Mouse (Mus musculus) midbrain, embryonic 10.5 days (tissue): ENCODE results near the gene Gp9. TPM values are rescaled to one million over a fixed set of nuclear protein-coding genes. Genes with fewer than 3 reads are reported as not detected.
"Not testable (repeated sequence)": the region's sequence is repeated elsewhere in the genome, so short reads cannot be mapped to it uniquely, and the experiment has no call there.

Source experiments
- DNase-seq: peaks from one replicate; pipeline ENCODE4 v3.0.0-alpha.2; 2017; ENCODE audit warnings: low spot score
- H3K27ac ChIP-seq: fragments of 300-500 bp; sonication (generic); replicated peaks from 2 replicates; pipeline ENCODE4 v1.5.1; 2016; ENCODE audit warnings: mild to moderate bottlenecking
- H3K27me3 ChIP-seq: fragments of 300-500 bp; sonication (generic); 2 replicates; pipeline ENCODE4 v1.6.1; 2016; ENCODE audit warnings: low read depth, mild to moderate bottlenecking; ENCODE audit not compliant: poor library complexity, severe bottlenecking
- H3K36me3 ChIP-seq: fragments of 300-500 bp; sonication (generic); 2 replicates; pipeline ENCODE4 v1.6.1; 2016; ENCODE audit warnings: mild to moderate bottlenecking, moderate library complexity
- H3K4me1 ChIP-seq: fragments of 300-500 bp; sonication (generic); 2 replicates; pipeline ENCODE4 v1.6.1; 2016
- H3K4me3 ChIP-seq: fragments of 300-500 bp; sonication (generic); 2 replicates; pipeline ENCODE4 v1.5.1; 2016; ENCODE audit warnings: mild to moderate bottlenecking, moderate library complexity
- H3K9me3 ChIP-seq: fragments of 300-500 bp; sonication (generic); replicated peaks from 2 replicates; pipeline ENCODE4 v1.6.1; 2016; ENCODE audit warnings: mild to moderate bottlenecking
- WGBS: fragments of 180-500 bp; shearing (Covaris S2); methylation state at CpG from one replicate; pipeline ENCODE4 v1.1.7; 2016; 5-methylcytosine and 5-hydroxymethylcytosine counted together
- polyA plus RNA-seq: library from polyadenylated mRNA; unstranded; fragments of >200 nt; fragmentation: Nextera tagmentation; extraction: Ambion mirVana; gene quantifications from 2 replicates; pipeline ENCODE4 v1.2.1, GENCODE M21; 2016

Gene Gp9
- polyA plus RNA-seq, 1 experiment from 2014 or later: 3.4 TPM

DNA sequence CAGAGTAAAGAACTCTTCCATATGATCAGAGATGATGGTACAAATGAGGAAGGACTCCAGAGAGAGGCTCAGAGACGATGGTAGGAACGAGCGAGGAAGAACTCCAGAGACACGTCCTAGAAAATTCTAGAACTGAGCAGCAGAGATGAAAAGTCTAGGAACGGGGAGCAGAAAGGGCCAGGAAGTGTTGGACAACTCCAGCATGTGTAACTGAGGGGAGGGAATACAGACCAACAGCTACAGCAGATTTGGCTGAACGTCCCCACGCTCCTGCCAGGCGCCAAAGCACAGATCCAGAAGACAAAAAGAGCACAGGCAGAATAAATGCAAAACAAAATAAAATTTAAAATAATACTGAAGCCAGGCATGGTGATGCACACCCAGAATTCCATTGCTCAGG, 21.0 kb upstream of the Gp9 start:
- no peak for DNase-seq

DNA sequence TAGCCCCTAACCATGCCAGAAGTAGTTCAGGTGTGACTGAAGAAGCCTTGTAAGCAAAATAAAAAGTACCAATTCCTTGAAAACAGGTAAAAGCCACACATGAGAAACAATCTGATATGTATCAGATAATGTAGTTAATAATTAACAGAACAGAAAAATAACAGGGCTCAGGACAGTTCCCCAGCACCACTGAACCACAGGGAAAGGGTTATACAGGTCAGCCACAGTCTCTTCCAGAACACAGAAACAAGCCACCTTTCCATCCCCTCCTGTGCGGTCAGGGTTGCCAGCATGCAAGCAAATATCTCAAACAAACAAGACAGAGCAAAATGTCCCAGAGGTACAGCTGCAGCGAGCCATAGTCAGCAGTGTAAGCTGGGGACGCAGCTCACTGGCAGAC, 18.5 kb upstream of the Gp9 start:
- H3K36me3 ChIP-seq: peaks cover 33% of the 10 kb centered on the region
- no peak overlapping the region for H3K4me3 ChIP-seq
- no peaks in the 10 kb centered on the region for H3K4me1 ChIP-seq
- 81% methylated on average over 3 of the region's 3 CpGs for WGBS
- no peaks in the 10 kb centered on the region for H3K27me3 ChIP-seq
- H3K27ac ChIP-seq: no peak overlapping the region
- no peak for DNase-seq
- peaks cover 4% of the 10 kb centered on the region; the same call in 1 of the 2 replicates for H3K9me3 ChIP-seq

More for the DNA sequence above, 21.0 kb upstream of the Gp9 start:
- Histone ChIP-seq H3K9me3 (peaks cover 4% of the 10 kb centered on the region; the same call in 1 of the 2 replicates), H3K4me3 (no peak overlapping the region), H3K27ac (no peak overlapping the region), H3K4me1 (peaks cover 9% of the 10 kb centered on the region), H3K36me3 (peaks cover 49% of the 10 kb centered on the region), H3K27me3 (no peaks in the 10 kb centered on the region)
- 95% methylated on average over 8 of the region's 8 CpGs for WGBS

DNA sequence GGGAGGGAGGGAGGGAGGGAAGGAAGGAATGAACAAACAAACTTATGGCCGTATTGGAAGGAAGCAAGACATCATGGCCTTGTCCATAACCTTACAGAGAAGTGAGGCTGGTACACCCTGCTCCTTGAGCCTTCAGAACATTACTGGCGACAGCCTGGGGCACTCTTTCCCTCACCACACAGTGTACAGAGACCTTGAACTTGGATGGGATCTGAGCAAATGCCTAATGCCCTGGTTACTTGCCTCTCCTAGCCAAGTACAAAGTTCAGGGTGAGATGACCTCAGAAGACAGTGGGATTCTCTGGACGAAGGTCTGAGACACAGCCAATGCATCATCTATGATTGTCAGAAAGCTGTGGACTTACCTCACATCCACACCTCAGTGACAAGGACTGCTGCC, 18.0 kb upstream of the Gp9 start:
- DNase-seq: no peak
- H3K4me3 ChIP-seq: no peak overlapping the region
- no peaks in the 10 kb centered on the region for H3K27me3 ChIP-seq
- peaks cover 4% of the 10 kb centered on the region; the same call in 1 of the 2 replicates for H3K9me3 ChIP-seq
- H3K27ac ChIP-seq: no peak overlapping the region
- H3K36me3 ChIP-seq: peaks cover 28% of the 10 kb centered on the region
- H3K4me1 ChIP-seq: no peaks in the 10 kb centered on the region
- 79% methylated on average over 3 of the region's 3 CpGs for WGBS

DNA sequence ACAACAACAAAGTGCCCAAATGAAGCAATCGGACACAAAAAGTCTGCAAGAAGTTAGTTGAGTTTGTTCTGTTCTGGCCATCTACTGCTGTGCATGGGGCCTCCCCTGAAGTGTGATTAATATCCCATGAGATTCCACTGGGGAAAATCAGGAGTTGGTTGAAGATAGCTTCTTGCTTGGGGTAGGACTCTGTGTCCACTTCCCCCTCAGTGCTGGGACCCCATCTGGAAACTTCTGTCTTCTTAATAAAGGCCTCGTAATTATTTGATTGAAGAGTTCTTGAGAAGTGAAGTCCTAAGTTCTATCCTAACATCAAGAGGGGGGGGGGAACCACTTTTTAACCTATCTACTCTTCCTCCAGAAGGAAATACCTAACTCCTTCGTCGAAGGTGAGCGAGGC, 15.7 kb upstream of the Gp9 start:
- Histone ChIP-seq H3K4me3 (no peak overlapping the region), H3K36me3 (peaks cover 8% of the 10 kb centered on the region; the same call in 1 of the 2 replicates), H3K9me3 (peaks cover 4% of the 10 kb centered on the region; the same call in 1 of the 2 replicates), H3K27ac (no peak overlapping the region), H3K27me3 (no peaks in the 10 kb centered on the region), H3K4me1 (no peaks in the 10 kb centered on the region)
- no peak for DNase-seq
- 86% methylated on average over 5 of the region's 5 CpGs for WGBS

DNA sequence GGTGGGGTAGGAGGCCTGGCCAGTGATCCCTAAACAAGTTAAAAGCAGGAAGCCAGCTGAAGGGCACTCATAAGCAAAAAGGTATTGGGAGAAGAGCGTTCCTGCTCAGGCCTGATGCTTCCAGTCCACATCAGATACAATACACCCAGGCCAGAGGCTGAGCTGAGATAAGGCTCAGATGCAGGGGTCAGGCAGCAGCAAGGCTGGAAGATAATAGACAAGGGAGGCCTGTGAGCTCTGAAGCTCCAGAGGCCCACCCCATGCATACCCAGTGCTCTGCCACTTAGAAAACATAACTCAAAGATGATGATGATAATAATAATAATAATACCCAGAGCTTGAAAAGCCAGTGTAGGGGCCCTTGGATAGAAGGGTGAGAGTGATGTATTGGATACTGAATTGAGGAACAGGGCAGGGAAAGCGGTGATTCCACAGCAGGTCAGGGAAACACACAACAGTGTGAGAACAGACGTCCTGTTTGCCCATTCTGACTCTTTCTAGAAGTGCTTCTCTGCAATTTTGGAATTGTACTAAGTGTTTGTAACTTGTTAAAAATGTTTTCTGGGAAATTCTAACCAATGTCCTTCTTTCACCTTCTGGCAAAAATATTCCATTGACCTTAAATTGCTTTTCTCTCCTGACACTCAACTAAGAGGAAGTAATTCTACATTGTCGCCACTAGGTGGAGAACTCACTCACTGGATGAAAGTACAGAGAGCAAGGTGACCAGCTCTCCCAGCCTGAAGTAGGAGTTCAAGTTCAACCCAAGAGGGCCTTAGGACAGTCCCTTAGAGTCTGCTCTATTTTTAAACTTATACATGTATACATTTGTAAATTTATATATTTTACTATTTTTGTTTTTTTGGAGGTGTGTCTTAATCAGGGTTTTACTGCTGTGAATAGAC, 14.2 kb upstream of the Gp9 start:
- DNase-seq: no peak

DNA sequence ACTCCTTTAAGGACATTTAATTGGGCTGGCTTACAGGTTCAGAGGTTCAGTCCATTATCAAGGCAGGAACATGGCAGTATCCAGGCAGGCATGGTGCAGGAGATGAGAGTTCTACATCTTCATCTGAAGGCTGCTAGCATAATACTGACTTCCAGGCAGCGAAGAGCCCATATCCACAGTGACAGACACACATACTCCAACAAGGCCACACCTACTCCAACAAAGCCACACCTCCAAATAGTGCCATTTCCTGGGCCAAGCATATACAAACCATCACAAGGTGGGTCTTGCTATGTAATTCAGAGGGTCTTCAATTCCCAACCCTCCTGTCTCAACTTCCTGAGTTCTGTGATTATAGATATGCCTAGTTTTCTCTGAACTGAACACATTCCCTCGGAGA, 13.6 kb upstream of the Gp9 start:
- not testable (repeated sequence) for DNase-seq, H3K27me3 ChIP-seq, H3K4me3 ChIP-seq, H3K36me3 ChIP-seq, H3K4me1 ChIP-seq, H3K27ac ChIP-seq, H3K9me3 ChIP-seq
- 91% methylated on average over 2 of the region's 2 CpGs for WGBS

More for the DNA sequence above, 14.2 kb upstream of the Gp9 start:
- WGBS: 64% methylated on average over 4 of the region's 4 CpGs
- Histone ChIP-seq H3K4me3 (no peak overlapping the region), H3K27ac (no peak overlapping the region), H3K4me1 (no peaks in the 10 kb centered on the region), H3K27me3 (no peaks in the 10 kb centered on the region), H3K9me3 (0 out of 2 replicates have a peak, but pooled peaks cover 3% of the 10 kb centered on the region), H3K36me3 (no peaks in the 10 kb centered on the region)

DNA sequence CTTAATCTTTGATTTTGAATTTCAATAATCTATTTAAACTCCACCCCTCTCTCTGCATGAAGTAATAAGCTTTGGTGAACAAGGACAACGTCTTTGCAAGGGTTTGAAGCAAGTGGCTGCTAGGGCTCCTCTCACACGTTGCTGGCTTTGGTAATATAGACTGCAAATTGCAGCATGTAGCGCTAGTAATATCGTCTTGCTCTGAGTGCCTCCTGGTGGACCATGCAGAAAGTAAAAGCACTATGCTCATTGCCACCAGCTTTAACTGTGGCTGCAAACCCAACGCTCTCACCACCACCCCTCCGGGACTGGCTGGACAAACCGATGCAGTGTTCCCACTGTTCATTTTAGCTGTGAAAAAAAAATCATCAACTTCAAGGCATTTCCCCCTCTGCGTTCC, 7.2 kb upstream of the Gp9 start:
- H3K4me1 ChIP-seq: no peaks in the 10 kb centered on the region
- 56% methylated on average over 8 of the region's 8 CpGs for WGBS
- no peak overlapping the region for H3K27ac ChIP-seq
- no peaks in the 10 kb centered on the region for H3K36me3 ChIP-seq
- DNase-seq: no peak
- no peaks in the 10 kb centered on the region for H3K27me3 ChIP-seq
- H3K9me3 ChIP-seq: peaks cover 8% of the 10 kb centered on the region; the same call in 1 of the 2 replicates
- H3K4me3 ChIP-seq: no peak overlapping the region

DNA sequence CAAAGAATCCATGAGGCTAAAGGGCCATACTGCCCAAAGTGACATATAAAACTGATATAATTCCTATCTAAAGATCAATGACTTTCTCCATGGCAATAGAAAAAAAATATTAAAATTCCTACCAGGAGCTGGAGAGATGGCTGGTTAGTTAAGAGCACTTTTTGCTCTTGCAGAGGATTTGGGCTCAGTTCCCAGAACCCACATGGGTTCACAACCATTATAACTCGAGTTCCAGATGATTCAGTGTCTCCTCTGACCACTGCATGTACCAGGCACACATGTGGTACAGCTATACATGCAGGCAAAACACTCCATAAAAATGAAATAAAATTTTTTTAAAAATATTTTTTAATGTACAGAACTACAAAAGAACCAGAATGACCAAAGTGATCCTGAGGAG, 3.4 kb upstream of the Gp9 start:
- no peak for DNase-seq
- H3K9me3 ChIP-seq: peaks cover 5% of the 10 kb centered on the region; the same call in 1 of the 2 replicates
- no peaks in the 10 kb centered on the region for H3K4me1 ChIP-seq
- no peaks in the 10 kb centered on the region for H3K36me3 ChIP-seq
- no peak overlapping the region for H3K4me3 ChIP-seq
- no peaks in the 10 kb centered on the region for H3K27me3 ChIP-seq
- 76% methylated on average over 1 of the region's 1 CpGs for WGBS
- no peak overlapping the region for H3K27ac ChIP-seq

DNA sequence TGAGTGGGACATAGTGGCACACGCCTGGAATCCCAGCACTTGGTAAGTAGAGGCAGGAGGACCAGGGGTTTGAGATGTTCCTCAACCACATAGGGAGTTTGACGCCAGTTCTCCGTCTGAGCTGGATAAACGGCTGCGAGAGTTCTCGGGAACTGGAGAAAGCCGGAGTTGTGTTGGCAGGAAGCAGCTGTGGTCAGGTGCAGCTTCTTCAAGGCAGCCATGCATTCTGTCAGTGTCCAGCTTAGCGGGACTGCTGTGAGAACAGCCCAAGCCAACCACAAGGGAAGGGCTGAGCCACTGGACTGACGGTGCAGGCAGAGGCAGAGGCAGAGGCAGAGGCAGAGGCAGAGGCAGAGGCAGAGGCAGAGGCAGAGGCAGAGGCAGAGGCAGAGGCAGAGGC, 3.0 kb upstream of the Gp9 start:
- Histone ChIP-seq H3K36me3 (no peaks in the 10 kb centered on the region), H3K27me3 (no peaks in the 10 kb centered on the region), H3K27ac (no peak overlapping the region), H3K4me3 (no peak overlapping the region), H3K4me1 (no peaks in the 10 kb centered on the region), H3K9me3 (peaks cover 5% of the 10 kb centered on the region; the same call in 1 of the 2 replicates)
- WGBS: 86% methylated on average over 9 of the region's 9 CpGs
- no peak for DNase-seq

DNA sequence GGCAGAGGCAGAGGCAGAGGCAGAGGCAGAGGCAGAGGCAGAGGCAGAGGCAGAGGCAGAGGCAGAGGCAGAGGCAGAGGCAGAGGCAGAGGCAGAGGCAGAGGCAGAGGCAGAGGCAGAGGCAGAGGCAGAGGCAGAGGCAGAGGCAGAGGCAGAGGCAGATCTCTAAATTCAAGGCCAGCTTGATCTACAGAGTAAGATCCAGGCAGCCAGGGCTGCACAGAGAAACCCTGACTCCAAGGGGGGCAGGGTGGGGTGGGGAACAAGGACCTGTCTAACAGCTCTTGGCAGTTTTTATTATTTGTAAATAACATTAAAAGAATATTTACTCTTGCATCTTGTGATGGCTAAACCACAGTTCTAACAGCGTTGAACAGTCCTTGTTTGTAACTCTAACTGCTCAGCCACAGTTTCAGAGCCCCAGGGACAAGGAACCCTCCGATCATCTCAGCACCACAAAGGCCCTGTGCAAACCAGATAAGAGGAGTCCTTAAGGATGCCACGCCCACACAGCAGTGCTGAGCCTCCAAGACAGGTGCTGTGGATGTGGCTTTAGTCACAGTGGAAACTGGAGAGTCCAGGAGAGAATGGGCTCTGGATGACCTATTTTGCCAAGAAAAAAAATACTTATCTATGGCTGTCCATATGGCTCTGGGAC, 2.2 kb upstream of the Gp9 start:
- Histone ChIP-seq H3K4me1 (no peaks in the 10 kb centered on the region), H3K36me3 (no peaks in the 10 kb centered on the region), H3K27ac (no peak overlapping the region), H3K9me3 (peaks cover 5% of the 10 kb centered on the region; the same call in 1 of the 2 replicates), H3K4me3 (no peak overlapping the region), H3K27me3 (no peaks in the 10 kb centered on the region)
- no peak for DNase-seq
- WGBS: 78% methylated on average over 3 of the region's 3 CpGs

DNA sequence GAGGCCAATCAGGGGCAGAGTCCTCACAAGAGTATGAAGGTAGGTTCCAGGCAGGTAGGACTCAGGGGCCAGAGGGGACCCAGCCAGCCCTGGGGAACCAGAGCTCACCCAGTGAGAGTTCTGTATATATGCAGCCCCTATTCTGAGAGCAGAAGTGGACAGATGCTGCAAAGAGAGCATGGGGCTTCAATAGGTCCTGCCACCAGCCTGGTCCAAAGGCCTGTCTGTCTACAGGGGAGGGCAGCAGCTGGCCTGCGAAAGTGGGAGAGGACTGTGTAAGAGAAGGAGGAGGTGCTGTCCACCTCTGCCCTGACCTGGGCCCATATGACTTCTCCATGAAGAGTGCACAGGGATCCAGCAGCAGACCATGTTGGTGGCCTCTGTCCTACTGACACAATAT, 1.2 kb upstream of the Gp9 start:
- H3K9me3 ChIP-seq: peaks cover 5% of the 10 kb centered on the region; the same call in 1 of the 2 replicates
- H3K27ac ChIP-seq: 0 out of 2 replicates have a peak overlapping the region, but pooled peaks have one; percentile 33
- H3K36me3 ChIP-seq: no peaks in the 10 kb centered on the region
- H3K4me1 ChIP-seq: no peaks in the 10 kb centered on the region
- 89% methylated on average over 1 of the region's 1 CpGs for WGBS
- DNase-seq: no peak
- H3K4me3 ChIP-seq: no peak overlapping the region
- no peaks in the 10 kb centered on the region for H3K27me3 ChIP-seq

DNA sequence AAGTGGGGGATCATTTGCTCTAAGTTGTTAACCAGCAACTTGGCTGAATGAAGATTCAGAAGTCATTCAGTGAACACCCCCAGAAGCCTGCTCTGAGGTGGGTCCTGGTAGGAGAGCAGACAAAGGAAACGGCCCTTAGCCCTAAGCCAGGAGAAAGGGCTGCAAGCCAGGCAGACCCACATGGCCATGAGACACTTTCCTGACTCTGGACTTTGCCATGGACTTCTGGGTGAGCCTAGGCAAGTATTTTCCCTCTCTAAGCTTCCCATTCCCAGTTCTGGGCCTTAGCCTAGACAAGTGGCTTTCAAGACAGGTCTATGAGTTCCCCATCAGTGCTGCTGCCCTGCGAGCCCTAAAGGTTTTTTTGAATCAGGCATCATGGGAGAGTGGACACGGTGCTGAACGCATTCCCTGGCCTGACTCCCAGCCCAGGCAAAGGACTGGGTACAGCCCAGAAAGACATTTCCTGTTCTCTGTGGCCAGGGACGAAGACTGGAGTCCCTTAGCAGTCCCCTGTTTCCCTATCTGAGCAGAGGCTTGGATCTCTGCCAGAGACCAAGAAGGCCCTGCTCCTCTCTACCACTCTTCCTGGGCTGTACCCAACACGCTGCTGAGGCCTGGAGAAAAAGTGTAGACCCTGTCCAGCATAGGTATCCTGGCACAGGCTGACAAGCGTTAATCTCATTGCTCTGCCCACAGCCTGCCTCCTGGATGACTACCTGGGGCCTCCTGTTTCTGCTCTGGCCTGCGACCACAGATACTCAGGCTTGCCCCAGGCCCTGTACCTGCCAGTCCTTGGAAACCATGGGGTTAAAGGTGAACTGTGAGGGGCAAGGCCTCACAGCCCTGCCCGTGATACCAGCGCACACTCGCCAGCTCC, 662 bp downstream of the Gp9 start:
- WGBS: 86% methylated on average over 11 of the region's 11 CpGs

More for the DNA sequence above, 662 bp downstream of the Gp9 start:
- no peak overlapping the region for H3K4me3 ChIP-seq
- peaks cover 5% of the 10 kb centered on the region; the same call in 1 of the 2 replicates for H3K9me3 ChIP-seq
- H3K27ac ChIP-seq: peak overlapping the region; percentile 52; the same call in 1 of the 2 replicates
- H3K36me3 ChIP-seq: no peaks in the 10 kb centered on the region
- no peaks in the 10 kb centered on the region for H3K4me1 ChIP-seq
- no peaks in the 10 kb centered on the region for H3K27me3 ChIP-seq
- no peak for DNase-seq
